22 mouse cellular contexts compared by ENCODE assay signal in genomic region chr11:58107009-58107408, GRCm38 (mm10). TPM values are rescaled to one million over a fixed set of nuclear protein-coding genes. Genes with fewer than 3 reads are reported as not detected.
DNase-seq lines count a peak whose midpoint lies in the region; ATAC-seq and TF ChIP-seq lines count a peak whose summit lies in the region.
"Had no signal": no experiment of that assay in that cellular context is flagged by ENCODE, and none has a peak within 500 bp of the region (broad histone marks: within the 10 kb centered on the region; RNA-seq: fewer than 3 reads in every experiment).

No protein-coding gene starts in this region.

- WGBS in hindbrain, postnatal 0 days, result 33% methylated on average over 3 of the region's 3 CpGs
- 60% methylated on average over 3 of the region's 3 CpGs for WGBS in hindbrain, embryonic 13.5 days

- peaks cover 17% of the 10 kb centered on the region; the same call in 1 of the 2 replicates for H3K36me3 ChIP-seq in hindbrain, postnatal 0 days (ENCODE audit: insufficient read depth, low read length)
- peaks cover 25% of the 10 kb centered on the region for H3K36me3 ChIP-seq in hindbrain, embryonic 13.5 days
- peaks cover 17% of the 10 kb centered on the region for H3K36me3 ChIP-seq in ES-E14 (ENCODE audit: control insufficient read depth, insufficient read depth, low read length, poor library complexity, severe bottlenecking)

- no peaks in the 10 kb centered on the region for H3K9me3 ChIP-seq in hindbrain, postnatal 0 days (ENCODE audit: low read length)
- H3K9me3 ChIP-seq in hindbrain, embryonic 13.5 days, result no peaks in the 10 kb centered on the region
- no peaks in the 10 kb centered on the region for H3K9me3 ChIP-seq in ES-E14 (ENCODE audit: control insufficient read depth, insufficient read depth, low read depth, low read length)
- H3K9me3 ChIP-seq: forebrain, embryonic 13.5 days; heart, embryonic 12.5 days; limb, embryonic 12.5 days; neural tube, embryonic 15.5 days had no signal

- in situ Hi-C loops in ES-E14 (cut with MboI; ENCODE audit: low sequenced_read_pairs in 2 of 2, unreplicated experiment in 2 of 2), result no loop called here

- H3K27me3 ChIP-seq in hindbrain, postnatal 0 days (ENCODE audit: insufficient read depth, low read length), result no peaks in the 10 kb centered on the region
- no peaks in the 10 kb centered on the region for H3K27me3 ChIP-seq in hindbrain, embryonic 13.5 days
- H3K27me3 ChIP-seq: forebrain, embryonic 13.5 days; heart, embryonic 12.5 days; limb, embryonic 12.5 days; neural tube, embryonic 15.5 days had no signal

- DNase-seq in hindbrain, postnatal 0 days (ENCODE audit: low spot score), result peak; percentile 35
- peak; percentile 10 for DNase-seq in lung, postnatal 10 days
- no peak for DNase-seq in lung, postnatal 36 days
- DNase-seq in ES-E14 (ENCODE audit: low read depth, low spot score), result peak; percentile 34
- DNase-seq in retina, embryonic 14.5 days (ENCODE audit: low spot score), result peak; percentile 33
- DNase-seq in urinary bladder, postnatal 36 days (ENCODE audit: low spot score in 2 of 2), result no peak
- no peak for DNase-seq in gastrocnemius, postnatal 4 days (ENCODE audit: low spot score in 2 of 2)
- DNase-seq: adrenal gland, postnatal 14 days; gastrocnemius, postnatal 25 days; heart, postnatal 36 days; lung, adult 18-20 months; thymus, postnatal 14 days had no signal

- TF ChIP-seq CTCF in hindbrain, postnatal 0 days (IDR thresholded peaks at IDR 0.05; ENCODE audit: low read depth), result peak; percentile 44

- ATAC-seq in hindbrain, postnatal 0 days, result no peak
- ATAC-seq in hindbrain, embryonic 13.5 days (ENCODE audit: low FRiP score), result no peak
- ATAC-seq: forebrain, embryonic 13.5 days had no signal

- H3K4me3 ChIP-seq in hindbrain, postnatal 0 days (ENCODE audit: low read length), result no peak overlapping the region
- no peak overlapping the region for H3K4me3 ChIP-seq in hindbrain, embryonic 13.5 days
- H3K4me3 ChIP-seq in ES-E14 (ENCODE audit: insufficient read depth in 1 of 2, low read depth in 1 of 2, low read length in 2 of 2, poor library complexity in 1 of 2, severe bottlenecking in 1 of 2), result no peak overlapping the region
- H3K4me3 ChIP-seq: forebrain, embryonic 13.5 days; heart, embryonic 12.5 days; limb, embryonic 12.5 days; neural tube, embryonic 15.5 days had no signal

- H3K4me2 ChIP-seq in hindbrain, postnatal 0 days (ENCODE audit: low read depth, low read length), result no peak overlapping the region
- no peak overlapping the region for H3K4me2 ChIP-seq in hindbrain, embryonic 13.5 days
- H3K4me2 ChIP-seq: forebrain, embryonic 13.5 days; heart, embryonic 12.5 days; limb, embryonic 12.5 days; neural tube, embryonic 15.5 days had no signal

- H3K4me1 ChIP-seq in hindbrain, postnatal 0 days (ENCODE audit: insufficient read depth, low read length), result peaks cover 4% of the 10 kb centered on the region; the same call in 1 of the 2 replicates
- peaks cover 40% of the 10 kb centered on the region for H3K4me1 ChIP-seq in hindbrain, embryonic 13.5 days (replicated peaks)
- H3K4me1 ChIP-seq in ES-E14 (ENCODE audit: control insufficient read depth in 2 of 2, insufficient read depth in 2 of 2, low read length in 2 of 2, poor library complexity in 1 of 2), result peaks cover 1 to 14% of the 10 kb centered on the region in 2 experiments; a peak in 2 of 4 replicates

- H3K9ac ChIP-seq in hindbrain, postnatal 0 days (replicated peaks; ENCODE audit: low read length), result no peak overlapping the region
- H3K9ac ChIP-seq in hindbrain, embryonic 13.5 days, result no peak overlapping the region
- H3K9ac ChIP-seq in ES-E14 (ENCODE audit: insufficient read depth, low read depth, low read length, poor library complexity, severe bottlenecking), result no peak overlapping the region
- H3K9ac ChIP-seq: forebrain, embryonic 13.5 days; heart, embryonic 12.5 days; limb, embryonic 12.5 days; neural tube, embryonic 15.5 days had no signal

- no peak overlapping the region for H3K27ac ChIP-seq in hindbrain, postnatal 0 days
- H3K27ac ChIP-seq in hindbrain, embryonic 13.5 days, result no peak overlapping the region
- H3K27ac ChIP-seq in ES-E14 (ENCODE audit: insufficient read depth, low read depth, low read length, poor library complexity, severe bottlenecking), result no peak overlapping the region
- H3K27ac ChIP-seq: forebrain, embryonic 13.5 days; limb, embryonic 12.5 days; neural tube, embryonic 15.5 days had no signal

TF ChIP-seq in ES-E14, 5 proteins besides CTCF, POLR2A, EP300 and RAD21:
- TF ChIP-seq ZNF384 (IDR thresholded peaks at IDR 0.05; ENCODE audit: low read depth, low read length) (no peak), MAFK (IDR thresholded peaks at IDR 0.05; ENCODE audit: insufficient read depth, low read depth, low read length) (peak; percentile 27; the same call in 1 of the 2 replicates)

RNA-seq across cellular contexts. Expression of gene Cnot8, which starts 3.1 kb away (rescaled TPM):
- 76.4 and 83.7 TPM in 2 replicates for total RNA-seq in hindbrain, postnatal 0 days (2014; rRNA removed)
- polyA plus RNA-seq in hindbrain, postnatal 0 days (2015; fragmentation: Nextera tagmentation; extraction: Ambion mirVana), result 82.1 and 83.1 TPM in 2 replicates
- polyA plus RNA-seq in hindbrain, embryonic 13.5 days (2015; fragmentation: Nextera tagmentation; extraction: Ambion mirVana), result 114 and 117 TPM in 2 replicates
- total RNA-seq in ES-E14 (2012; rRNA removed), result 55.4 and 60.6 TPM in 2 replicates
- 10 to 100 TPM; 47.5 to 48.9 TPM for total RNA-seq in gastrocnemius, postnatal 4 days (2021)

RNA-seq across cellular contexts. Expression of gene Gm12248, which starts 14.1 kb away (rescaled TPM):
- not detected in 2 replicates for total RNA-seq in hindbrain, postnatal 0 days (2014; rRNA removed)
- polyA plus RNA-seq in hindbrain, postnatal 0 days (2015; fragmentation: Nextera tagmentation; extraction: Ambion mirVana), result not detected in 2 replicates
- 0.12 TPM in 1 of 2 replicates, not detected in the other for polyA plus RNA-seq in hindbrain, embryonic 13.5 days (2015; fragmentation: Nextera tagmentation; extraction: Ambion mirVana)
- total RNA-seq in ES-E14 (2012; rRNA removed), result 0.58 and 0.90 TPM in 2 replicates
- total RNA-seq in gastrocnemius, postnatal 4 days (2021), result not detected
- total RNA-seq: common myeloid progenitor, adult 5-6 weeks; gastrocnemius, postnatal 25 days; heart, postnatal 36 days; left cerebral cortex, adult 18-20 months had no signal
- polyA plus RNA-seq: embryonic facial prominence, embryonic 14.5 days; heart, embryonic 12.5 days; kidney, embryonic 14.5 days; limb, embryonic 12.5 days; neural tube, embryonic 15.5 days; stomach, embryonic 16.5 days had no signal

Comparison
In these comparisons a context has a peak if more than half of its experiments do, and no peak if none do; other contexts are left out.
1. DNase-seq: peak in hindbrain, postnatal 0 days (single experiment), lung, postnatal 10 days (single experiment), ES-E14 (single experiment) and retina, embryonic 14.5 days (single experiment); none in lung, postnatal 36 days (single experiment), urinary bladder, postnatal 36 days (0 of 2) and gastrocnemius, postnatal 4 days (0 of 2).